Mouse (Mus musculus): ENCODE measurements at regions not wholly inside any gene's neighbourhood (a gene's known extent, or its start where the extent isn't known, plus 50 kb on each side); places are given as distances from the start of the nearest gene placed in this dataset.

- TF ChIP-seq GABPA (IDR thresholded peaks at IDR 0.05; ENCODE audit: insufficient replicate concordance, low read depth, low read length) (no peak), ZNF384 (IDR thresholded peaks at IDR 0.05; ENCODE audit: low read depth, low read length) (no peak), EP300 (IDR thresholded peaks at IDR 0.05; ENCODE audit: low read length) (no peak), CHD1 (IDR thresholded peaks at IDR 0.05; ENCODE audit: low read depth, low read length) (no peak), SMC3 (IDR thresholded peaks at IDR 0.05; ENCODE audit: low read depth, low read length) (no peak), CHD2 (IDR thresholded peaks at IDR 0.05; ENCODE audit: low read length) (no peak), PAX5 (IDR thresholded peaks at IDR 0.05; ENCODE audit: low read length) (no peak), KAT2A (IDR thresholded peaks at IDR 0.05; ENCODE audit: insufficient replicate concordance, low read length) (no peak), MAX (IDR thresholded peaks at IDR 0.05; ENCODE audit: low read length) (no peak), RCOR1 (conservative IDR thresholded peaks at IDR 0.05; ENCODE audit: low read depth, low read length) (no peak), MXI1 (IDR thresholded peaks at IDR 0.05; ENCODE audit: low read depth, low read length) (no peak), USF2 (conservative IDR thresholded peaks at IDR 0.05; ENCODE audit: low read depth, low read length) (no peak), ZMIZ1 (IDR thresholded peaks at IDR 0.05; ENCODE audit: low read depth, low read length) (no peak), NRF1 (IDR thresholded peaks at IDR 0.05; ENCODE audit: low read depth, low read length) (no peak), MAFK (IDR thresholded peaks at IDR 0.05; ENCODE audit: insufficient replicate concordance, low read length) (no peak), CTCF (conservative IDR thresholded peaks at IDR 0.05 in 1 of 2, IDR thresholded peaks at IDR 0.05 in 1 of 2; ENCODE audit: low read depth in 2 of 2, low read length in 2 of 2) (no peak), TCF12 (IDR thresholded peaks at IDR 0.05; ENCODE audit: low read depth, low read length) (no peak)
- in situ Hi-C loops (cut with MboI; ENCODE audit: low pct_ligation_motif_present, low pct_unique_long_range_greater_than_20kb, low sequenced_read_pairs) (no loop called here), dilution Hi-C loops (cut with MboI; ENCODE audit: extremely low pct_ligation_motif_present, extremely low pct_unique_long_range_greater_than_20kb, low sequenced_read_pairs) (no loop called here)
- H3K4me3 ChIP-seq (replicated peaks in 1 of 3; ENCODE audit: low read depth in 2 of 3, low read length in 2 of 3, poor library complexity in 1 of 3): no peak overlapping the region
- H3K27me3 ChIP-seq (replicated peaks): no peaks in the 10 kb centered on the region
- no peak for DNase-seq (ENCODE audit: extremely low read depth)
- no peak overlapping the region for H3K4me2 ChIP-seq (ENCODE audit: insufficient read depth, low read depth, poor library complexity, severe bottlenecking)
- no peak overlapping the region for H3K27ac ChIP-seq (ENCODE audit: insufficient read depth, low read depth)
- no peaks in the 10 kb centered on the region for H3K4me1 ChIP-seq (ENCODE audit: control insufficient read depth in 1 of 2, insufficient read depth in 2 of 2)
- no peak overlapping the region for H3K9ac ChIP-seq (ENCODE audit: insufficient read depth, low read depth)
- peaks cover 39% of the 10 kb centered on the region for H3K9me3 ChIP-seq (replicated peaks; ENCODE audit: low read length)
- H3K36me3 ChIP-seq (replicated peaks in 1 of 2; ENCODE audit: control insufficient read depth in 1 of 2, insufficient read depth in 1 of 2, low read length in 1 of 2): no peaks in the 10 kb centered on the region
- no peaks in the 10 kb centered on the region for H3K79me2 ChIP-seq (replicated peaks; ENCODE audit: control insufficient read depth, extremely low read depth, insufficient read depth, poor library complexity, severe bottlenecking)
These were observed 249.8 kb downstream of the Kif2b start for GRCm38 (mm10) chr11:91327543-91327942.

- Histone ChIP-seq H3K79me2 (replicated peaks; ENCODE audit: control insufficient read depth, extremely low read depth, insufficient read depth, poor library complexity, severe bottlenecking) (no peaks in the 10 kb centered on the region), H3K27ac (ENCODE audit: insufficient read depth, low read depth) (no peak overlapping the region), H3K27me3 (replicated peaks) (no peaks in the 10 kb centered on the region), H3K36me3 (replicated peaks in 1 of 2; ENCODE audit: control insufficient read depth in 1 of 2, insufficient read depth in 1 of 2, low read length in 1 of 2) (no peaks in the 10 kb centered on the region), H3K9ac (ENCODE audit: insufficient read depth, low read depth) (no peak overlapping the region), H3K4me3 (replicated peaks in 1 of 3; ENCODE audit: low read depth in 2 of 3, low read length in 2 of 3, poor library complexity in 1 of 3) (no peak overlapping the region), H3K4me1 (ENCODE audit: control insufficient read depth in 1 of 2, insufficient read depth in 2 of 2) (no peaks in the 10 kb centered on the region), H3K9me3 (replicated peaks; ENCODE audit: low read length) (peaks cover 47% of the 10 kb centered on the region), H3K4me2 (ENCODE audit: insufficient read depth, low read depth, poor library complexity, severe bottlenecking) (no peak overlapping the region)
- TF ChIP-seq PAX5 (IDR thresholded peaks at IDR 0.05; ENCODE audit: low read length) (no peak), HCFC1 (IDR thresholded peaks at IDR 0.05; ENCODE audit: low read depth, low read length) (no peak), KAT2A (IDR thresholded peaks at IDR 0.05; ENCODE audit: insufficient replicate concordance, low read length) (no peak), ELF1 (IDR thresholded peaks at IDR 0.05; ENCODE audit: low read depth, low read length) (no peak), ZMIZ1 (IDR thresholded peaks at IDR 0.05; ENCODE audit: low read depth, low read length) (no peak), CTCF (conservative IDR thresholded peaks at IDR 0.05 in 1 of 2, IDR thresholded peaks at IDR 0.05 in 1 of 2; ENCODE audit: low read depth in 2 of 2, low read length in 2 of 2) (no peak), SIN3A (IDR thresholded peaks at IDR 0.05; ENCODE audit: low read length) (no peak), ZKSCAN1 (IDR thresholded peaks at IDR 0.05; ENCODE audit: borderline replicate concordance, low read depth, low read length) (no peak), SMC3 (IDR thresholded peaks at IDR 0.05; ENCODE audit: low read depth, low read length) (no peak), IRF4 (IDR thresholded peaks at IDR 0.05; ENCODE audit: low read depth, low read length) (no peak)
- dilution Hi-C loops (cut with MboI; ENCODE audit: extremely low pct_ligation_motif_present, extremely low pct_unique_long_range_greater_than_20kb, low sequenced_read_pairs) (no loop called here), in situ Hi-C loops (cut with MboI; ENCODE audit: low pct_ligation_motif_present, low pct_unique_long_range_greater_than_20kb, low sequenced_read_pairs) (no loop called here)
- DNase-seq (ENCODE audit: extremely low read depth): no peak
These were observed 267.1 kb downstream of the Kif2b start for GRCm38 (mm10) chr11:91310212-91310742.

Data from CH12.LX (cell line).